25 mouse cellular contexts compared by ENCODE assay signal in the genomic region with DNA sequence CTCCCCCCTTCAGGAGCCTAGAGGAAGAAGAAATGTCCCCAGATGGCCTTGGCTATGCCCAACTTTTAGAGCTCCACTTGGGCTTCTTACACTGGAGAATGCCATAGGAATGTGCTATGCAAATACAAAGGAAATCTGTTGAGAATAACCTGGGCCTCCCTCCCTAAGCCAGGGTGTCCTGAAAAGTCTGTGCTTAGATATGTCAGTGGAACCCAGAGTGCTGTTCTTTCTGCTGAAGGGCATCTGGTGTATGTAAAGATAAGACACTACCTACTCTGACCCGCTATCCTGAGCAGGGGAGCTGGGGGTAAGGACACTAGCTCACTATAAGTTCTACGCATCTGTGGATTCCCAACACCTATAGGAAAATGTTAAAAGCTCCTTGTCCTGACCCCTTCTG.
DNase-seq lines count a peak whose midpoint lies in the region; ATAC-seq lines count a peak whose summit lies in the region.
"Had no signal": no experiment of that assay in that cellular context is flagged by ENCODE, and none has a peak within 500 bp of the region (broad histone marks: within the 10 kb centered on the region; RNA-seq: fewer than 3 reads in every experiment).

No protein-coding gene starts in this region.

- no peak overlapping the region for H3K4me3 ChIP-seq in heart, embryonic 12.5 days
- H3K4me3 ChIP-seq in heart, embryonic 15.5 days = no peak overlapping the region
- H3K4me3 ChIP-seq: embryonic facial prominence, embryonic 12.5 days; embryonic facial prominence, embryonic 15.5 days; gastrocnemius, adult 2 months; hindbrain, embryonic 12.5 days; hindbrain, embryonic 15.5 days had no signal

- H3K9ac ChIP-seq in heart, embryonic 12.5 days = no peak overlapping the region
- H3K9ac ChIP-seq in heart, embryonic 15.5 days = no peak overlapping the region
- H3K9ac ChIP-seq: embryonic facial prominence, embryonic 12.5 days; embryonic facial prominence, embryonic 15.5 days; forebrain, postnatal 0 days; hindbrain, embryonic 12.5 days; hindbrain, embryonic 15.5 days had no signal

- H3K27me3 ChIP-seq in heart, embryonic 12.5 days (replicated peaks) = no peaks in the 10 kb centered on the region
- no peaks in the 10 kb centered on the region for H3K27me3 ChIP-seq in heart, embryonic 15.5 days
- H3K27me3 ChIP-seq: embryonic facial prominence, embryonic 12.5 days; embryonic facial prominence, embryonic 15.5 days; hindbrain, embryonic 12.5 days; hindbrain, embryonic 15.5 days had no signal

- H3K4me1 ChIP-seq in heart, embryonic 12.5 days (replicated peaks) = peaks cover 30% of the 10 kb centered on the region
- peaks cover 18% of the 10 kb centered on the region for H3K4me1 ChIP-seq in heart, embryonic 15.5 days (replicated peaks)
- H3K4me1 ChIP-seq: embryonic facial prominence, embryonic 12.5 days; embryonic facial prominence, embryonic 15.5 days; hindbrain, embryonic 12.5 days; hindbrain, embryonic 15.5 days had no signal

- H3K4me2 ChIP-seq in heart, embryonic 12.5 days = no peak overlapping the region
- no peak overlapping the region for H3K4me2 ChIP-seq in heart, embryonic 15.5 days
- H3K4me2 ChIP-seq: embryonic facial prominence, embryonic 12.5 days; embryonic facial prominence, embryonic 15.5 days; hindbrain, embryonic 12.5 days; hindbrain, embryonic 15.5 days had no signal

- 9% methylated on average over 2 of the region's 2 CpGs for WGBS in heart, embryonic 12.5 days
- WGBS in heart, embryonic 15.5 days = 49% methylated on average over 2 of the region's 2 CpGs

- no peaks in the 10 kb centered on the region for H3K9me3 ChIP-seq in heart, embryonic 12.5 days (replicated peaks)
- no peaks in the 10 kb centered on the region for H3K9me3 ChIP-seq in heart, embryonic 15.5 days (replicated peaks)
- H3K9me3 ChIP-seq: embryonic facial prominence, embryonic 12.5 days; embryonic facial prominence, embryonic 15.5 days; hindbrain, embryonic 12.5 days; hindbrain, embryonic 15.5 days had no signal

- ATAC-seq in heart, embryonic 12.5 days (ENCODE audit: insufficient number of reproducible peaks, low FRiP score) = peak; percentile 67; the same call in 1 of the 2 replicates
- peak; percentile 67; the same call in 1 of the 2 replicates for ATAC-seq in heart, embryonic 15.5 days (replicated peaks; ENCODE audit: insufficient number of reproducible peaks, insufficient read depth, low FRiP score, low read depth)
- ATAC-seq: CD4-positive, CD25-positive, alpha-beta regulatory T cell, adult 4 months; forebrain, embryonic 14.5 days; forebrain, postnatal 0 days; intestine, postnatal 0 days had no signal

- no peak for DNase-seq in heart, adult 18-20 months
- no peak for DNase-seq in heart, postnatal 36 days
- peak; percentile 7 to 16 for DNase-seq in heart, postnatal 10 days
- DNase-seq in heart, postnatal 25 days (ENCODE audit: low spot score) = no peak
- DNase-seq in yolk sac, embryonic 10.5 days (ENCODE audit: low spot score) = peak; percentile 11
- no peak for DNase-seq in kidney, postnatal 36 days
- DNase-seq: adrenal gland, adult 2 months; adrenal gland, postnatal 14 days; cerebellum, adult 11 months; cerebellum, adult 2 months; cerebellum, adult 9-11 months; cerebellum, postnatal 25 days; forebrain, postnatal 0 days; gastrocnemius, adult 2 months; gastrocnemius, postnatal 14 days; kidney, adult 2 months had no signal

- H3K27ac ChIP-seq in heart, embryonic 12.5 days (ENCODE audit: poor library complexity, severe bottlenecking) = peak overlapping the region; percentile 39
- peak overlapping the region; percentile 17 for H3K27ac ChIP-seq in heart, embryonic 15.5 days
- H3K27ac ChIP-seq: embryonic facial prominence, embryonic 12.5 days; embryonic facial prominence, embryonic 15.5 days; gastrocnemius, adult 2 months; hindbrain, embryonic 12.5 days; hindbrain, embryonic 15.5 days had no signal

- H3K36me3 ChIP-seq in heart, embryonic 12.5 days = no peaks in the 10 kb centered on the region
- H3K36me3 ChIP-seq in heart, embryonic 15.5 days = no peaks in the 10 kb centered on the region
- H3K36me3 ChIP-seq: embryonic facial prominence, embryonic 12.5 days; embryonic facial prominence, embryonic 15.5 days; hindbrain, embryonic 12.5 days; hindbrain, embryonic 15.5 days had no signal

- intact Hi-C loops in heart, postnatal 36 days (cut with DNase I) = no loop called here
- intact Hi-C loops in heart, postnatal 10 days (cut with DNase I) = no loop called here
- intact Hi-C loops in heart, postnatal 25 days (cut with DNase I) = no loop called here

Comparison
In these comparisons a context has a peak if more than half of its experiments do, and no peak if none do; other contexts are left out.
1. DNase-seq: peak in heart, postnatal 10 days (2 of 2) and yolk sac, embryonic 10.5 days (single experiment); none in heart, adult 18-20 months (0 of 2), heart, postnatal 36 days (0 of 2), heart, postnatal 25 days (single experiment) and kidney, postnatal 36 days (0 of 2).